Mouse (Mus musculus): ENCODE measurements at regions not wholly inside any gene's neighbourhood (a gene's known extent, or its start where the extent isn't known, plus 50 kb on each side); places are given as distances from the start of the nearest gene placed in this dataset.

DNA sequence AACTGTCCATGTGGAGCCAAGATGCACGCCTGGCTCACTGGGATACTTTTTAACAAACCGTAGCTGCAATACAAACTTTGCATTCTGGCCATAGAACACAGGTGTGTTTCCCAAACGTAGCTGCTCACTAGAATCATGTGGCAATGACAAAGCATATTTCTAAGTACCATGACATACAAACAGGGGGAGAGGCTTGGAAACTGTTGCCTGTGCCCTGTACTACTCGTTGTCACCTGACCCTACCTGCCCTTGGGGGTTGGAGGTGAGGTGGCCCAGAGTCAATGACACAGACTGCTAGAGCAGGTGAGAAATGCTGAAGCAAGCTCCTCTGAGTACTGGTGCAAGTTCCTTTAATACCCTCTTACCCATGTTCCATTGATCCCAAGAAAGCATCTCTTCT lies 64.3 kb upstream of the Map4k3 start:
- Histone ChIP-seq H3K4me2 (ENCODE audit: low read depth, low read length) (no peak overlapping the region), H3K4me3 (ENCODE audit: low read depth, low read length) (no peak overlapping the region), H3K9ac (replicated peaks; ENCODE audit: low read depth, low read length) (no peak overlapping the region), H3K4me1 (ENCODE audit: control insufficient read depth, insufficient read depth, low read length) (no peaks in the 10 kb centered on the region), H3K36me3 (ENCODE audit: control insufficient read depth, insufficient read depth, low read length) (no peaks in the 10 kb centered on the region), H3K27ac (ENCODE audit: low read depth, low read length) (no peak overlapping the region), H3K9me3 (ENCODE audit: control insufficient read depth, low read length) (no peaks in the 10 kb centered on the region), H3K27me3 (ENCODE audit: control insufficient read depth, insufficient read depth, low read length) (no peaks in the 10 kb centered on the region)
- WGBS = 92% methylated on average over 4 of the region's 4 CpGs
- ATAC-seq (ENCODE audit: low read depth) = no peak

DNA sequence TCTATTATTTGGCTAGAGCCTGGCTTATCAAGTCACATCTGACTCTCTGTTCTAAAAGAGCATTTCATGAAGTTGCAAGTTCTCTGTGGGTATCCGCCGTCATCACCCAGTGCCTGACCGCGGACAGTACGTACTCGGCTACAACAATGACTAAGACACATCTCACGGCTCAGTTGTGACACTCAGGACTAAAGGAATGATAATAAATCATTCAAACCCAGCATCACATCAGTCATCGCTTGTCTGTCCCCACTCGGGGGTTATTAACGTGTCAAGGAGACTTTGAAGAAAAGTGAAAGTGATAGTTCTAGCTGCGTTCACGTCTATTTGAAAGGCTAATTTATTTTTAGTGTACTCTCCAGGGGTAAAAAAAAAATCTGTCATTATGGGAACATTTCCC lies 61.4 kb upstream of the Map4k3 start:
- WGBS = 72% methylated on average over 12 of the region's 12 CpGs
- H3K4me3 ChIP-seq (ENCODE audit: low read depth, low read length) = no peak overlapping the region
- no peak for ATAC-seq (ENCODE audit: low read depth)

DNA sequence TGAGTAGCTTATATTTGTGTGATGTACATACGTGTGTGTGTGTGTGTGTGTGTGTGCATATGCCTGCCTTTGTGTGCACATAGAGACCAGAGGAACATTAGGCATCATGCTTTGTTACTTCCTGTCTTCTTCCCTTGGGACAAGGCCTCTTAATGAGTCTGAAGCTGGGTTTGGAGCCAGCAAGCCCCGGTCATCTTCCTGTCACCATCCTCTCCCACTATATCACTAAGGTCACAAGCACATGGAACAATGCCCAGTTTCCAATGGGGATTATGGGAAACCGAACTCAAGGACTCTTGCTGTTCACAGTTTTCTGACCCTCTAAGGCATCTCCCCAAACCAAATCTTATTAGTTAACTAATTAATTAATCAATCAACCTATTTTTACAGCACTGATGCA lies 60.7 kb upstream of the Map4k3 start:
- no peak overlapping the region for H3K27ac ChIP-seq (ENCODE audit: low read depth, low read length)
- no peaks in the 10 kb centered on the region for H3K9me3 ChIP-seq (ENCODE audit: control insufficient read depth, low read length)
- 85% methylated on average over 3 of the region's 3 CpGs for WGBS
- H3K4me1 ChIP-seq (ENCODE audit: control insufficient read depth, insufficient read depth, low read length) = no peaks in the 10 kb centered on the region
- no peaks in the 10 kb centered on the region for H3K27me3 ChIP-seq (ENCODE audit: control insufficient read depth, insufficient read depth, low read length)
- H3K4me2 ChIP-seq (ENCODE audit: low read depth, low read length) = no peak overlapping the region
- no peak for ATAC-seq (ENCODE audit: low read depth)
- H3K36me3 ChIP-seq (ENCODE audit: control insufficient read depth, insufficient read depth, low read length) = no peaks in the 10 kb centered on the region
- no peak overlapping the region for H3K9ac ChIP-seq (replicated peaks; ENCODE audit: low read depth, low read length)
- no peak overlapping the region for H3K4me3 ChIP-seq (ENCODE audit: low read depth, low read length)

More for the DNA sequence above, 61.4 kb upstream of the Map4k3 start:
- Histone ChIP-seq H3K36me3 (ENCODE audit: control insufficient read depth, insufficient read depth, low read length) (no peaks in the 10 kb centered on the region), H3K9ac (replicated peaks; ENCODE audit: low read depth, low read length) (no peak overlapping the region), H3K27me3 (ENCODE audit: control insufficient read depth, insufficient read depth, low read length) (no peaks in the 10 kb centered on the region), H3K4me1 (ENCODE audit: control insufficient read depth, insufficient read depth, low read length) (no peaks in the 10 kb centered on the region), H3K4me2 (ENCODE audit: low read depth, low read length) (no peak overlapping the region), H3K27ac (ENCODE audit: low read depth, low read length) (no peak overlapping the region), H3K9me3 (ENCODE audit: control insufficient read depth, low read length) (no peaks in the 10 kb centered on the region)

DNA sequence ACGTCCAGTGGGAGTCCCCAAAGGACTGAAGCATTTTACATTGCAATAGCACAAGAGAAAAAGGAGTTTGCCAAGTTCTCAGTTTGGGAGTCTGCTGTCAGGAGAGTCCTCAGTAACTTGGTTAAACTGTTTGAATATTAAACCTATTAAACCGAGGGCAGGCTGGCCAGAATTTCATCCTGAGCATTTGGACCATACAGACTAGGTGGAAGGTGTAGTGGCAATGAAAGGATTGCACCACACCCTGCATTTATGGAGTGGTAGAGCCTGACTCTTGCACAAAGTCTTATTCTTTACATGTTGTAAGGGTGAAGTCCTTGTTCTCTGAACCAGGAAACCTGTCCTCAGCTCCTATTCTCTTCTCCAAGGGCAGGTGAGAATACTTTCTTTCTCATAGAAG lies 58.6 kb upstream of the Map4k3 start:
- Histone ChIP-seq H3K27ac (ENCODE audit: low read depth, low read length) (no peak overlapping the region), H3K4me1 (ENCODE audit: control insufficient read depth, insufficient read depth, low read length) (no peaks in the 10 kb centered on the region), H3K27me3 (ENCODE audit: control insufficient read depth, insufficient read depth, low read length) (no peaks in the 10 kb centered on the region), H3K4me3 (ENCODE audit: low read depth, low read length) (no peak overlapping the region), H3K36me3 (ENCODE audit: control insufficient read depth, insufficient read depth, low read length) (no peaks in the 10 kb centered on the region), H3K9me3 (ENCODE audit: control insufficient read depth, low read length) (no peaks in the 10 kb centered on the region), H3K4me2 (ENCODE audit: low read depth, low read length) (no peak overlapping the region), H3K9ac (replicated peaks; ENCODE audit: low read depth, low read length) (no peak overlapping the region)
- ATAC-seq (ENCODE audit: low read depth) = no peak
- 84% methylated on average over 2 of the region's 2 CpGs for WGBS

DNA sequence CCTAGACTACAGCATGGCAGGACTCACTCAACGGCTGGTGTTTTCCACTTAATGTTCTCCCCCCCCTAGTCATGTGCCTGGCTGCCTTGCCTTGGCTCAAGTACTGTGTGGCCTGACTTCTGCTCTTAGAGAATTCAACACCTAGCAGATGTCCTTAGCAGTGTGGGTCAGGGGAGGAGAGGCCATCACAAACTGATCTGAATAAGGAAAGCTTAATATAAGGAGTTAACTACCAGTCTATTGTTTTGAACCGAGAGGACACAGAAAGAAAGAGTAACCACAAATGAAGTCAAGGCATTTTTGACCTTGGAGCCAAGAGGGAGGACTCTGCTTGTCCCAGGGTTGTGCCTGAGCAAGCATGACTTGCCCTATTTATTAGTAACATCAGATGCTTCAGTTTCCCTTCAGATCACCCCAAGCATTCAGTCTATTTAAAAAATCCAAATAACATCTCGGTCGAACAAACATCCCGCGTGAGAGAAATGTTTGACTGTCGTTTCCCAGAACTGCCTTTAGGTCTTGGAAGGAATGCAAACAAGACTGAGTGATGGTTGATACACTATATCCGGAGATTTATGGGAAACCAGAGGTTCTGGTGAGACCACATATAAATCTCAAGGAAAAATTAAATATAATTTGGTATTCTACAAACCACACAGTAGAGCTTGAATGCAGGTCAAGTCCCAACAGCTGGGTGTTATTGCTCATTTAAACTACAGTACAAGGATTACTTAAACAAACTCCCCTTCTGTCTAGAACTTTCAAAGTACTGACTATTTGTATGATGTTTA lies 58.0 kb upstream of the Map4k3 start:
- Histone ChIP-seq H3K9me3 (ENCODE audit: control insufficient read depth, low read length) (no peaks in the 10 kb centered on the region), H3K27me3 (ENCODE audit: control insufficient read depth, insufficient read depth, low read length) (no peaks in the 10 kb centered on the region), H3K27ac (ENCODE audit: low read depth, low read length) (no peak overlapping the region), H3K4me1 (ENCODE audit: control insufficient read depth, insufficient read depth, low read length) (no peaks in the 10 kb centered on the region), H3K36me3 (ENCODE audit: control insufficient read depth, insufficient read depth, low read length) (no peaks in the 10 kb centered on the region), H3K4me2 (ENCODE audit: low read depth, low read length) (no peak overlapping the region), H3K9ac (replicated peaks; ENCODE audit: low read depth, low read length) (no peak overlapping the region), H3K4me3 (ENCODE audit: low read depth, low read length) (no peak overlapping the region)
- WGBS = 79% methylated on average over 8 of the region's 8 CpGs
- ATAC-seq (ENCODE audit: low read depth) = no peak

DNA sequence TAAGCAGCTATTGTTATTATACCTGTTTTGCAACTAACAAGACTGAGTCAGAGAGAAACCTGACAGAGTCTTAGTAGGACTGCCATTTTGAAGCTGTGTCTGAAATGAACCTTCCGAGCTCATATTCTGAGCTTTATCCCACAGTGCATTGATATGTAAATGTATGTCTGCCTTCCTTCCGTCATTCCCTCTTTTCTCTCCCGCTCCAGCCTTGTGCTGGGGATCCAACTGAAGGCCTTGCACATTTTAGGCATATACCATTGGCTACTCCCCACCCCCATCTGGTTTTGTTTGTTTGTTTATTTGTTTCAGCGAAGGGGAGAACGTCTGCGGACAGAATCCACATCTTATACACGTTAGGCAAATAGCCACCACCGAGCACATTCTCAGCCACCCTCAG lies 57.2 kb upstream of the Map4k3 start:
- H3K9ac ChIP-seq (replicated peaks; ENCODE audit: low read depth, low read length) = no peak overlapping the region
- H3K27me3 ChIP-seq (ENCODE audit: control insufficient read depth, insufficient read depth, low read length) = no peaks in the 10 kb centered on the region
- no peak overlapping the region for H3K27ac ChIP-seq (ENCODE audit: low read depth, low read length)
- no peaks in the 10 kb centered on the region for H3K9me3 ChIP-seq (ENCODE audit: control insufficient read depth, low read length)
- H3K4me2 ChIP-seq (ENCODE audit: low read depth, low read length) = no peak overlapping the region
- WGBS = 62% methylated on average over 8 of the region's 8 CpGs
- ATAC-seq (ENCODE audit: low read depth) = no peak
- H3K36me3 ChIP-seq (ENCODE audit: control insufficient read depth, insufficient read depth, low read length) = no peaks in the 10 kb centered on the region
- H3K4me1 ChIP-seq (ENCODE audit: control insufficient read depth, insufficient read depth, low read length) = 0 out of 2 replicates have a peak, but pooled peaks cover 2% of the 10 kb centered on the region
- H3K4me3 ChIP-seq (ENCODE audit: low read depth, low read length) = no peak overlapping the region

DNA sequence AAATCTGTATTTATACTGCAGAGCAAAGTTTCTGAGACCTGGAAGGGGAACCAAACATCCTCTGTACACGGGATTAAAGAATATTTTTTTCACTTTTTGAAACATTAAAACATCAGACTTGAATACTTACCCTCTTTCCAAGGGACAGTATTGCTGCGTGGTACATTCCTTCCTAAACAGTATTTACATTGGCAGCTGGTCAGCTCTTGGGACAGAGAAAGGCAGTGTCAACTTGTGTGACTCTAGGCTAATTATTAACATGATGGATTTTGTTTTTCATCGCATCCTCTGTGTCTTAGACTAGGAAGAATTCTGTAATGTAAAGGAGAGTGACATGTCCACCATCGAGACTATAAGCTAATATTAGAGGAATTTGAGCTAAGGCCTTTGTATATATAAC lies 56.8 kb upstream of the Map4k3 start:
- 0 out of 2 replicates have a peak, but pooled peaks cover 5% of the 10 kb centered on the region for H3K4me1 ChIP-seq (ENCODE audit: control insufficient read depth, insufficient read depth, low read length)
- H3K27ac ChIP-seq (ENCODE audit: low read depth, low read length) = no peak overlapping the region
- H3K4me2 ChIP-seq (ENCODE audit: low read depth, low read length) = no peak overlapping the region
- no peaks in the 10 kb centered on the region for H3K36me3 ChIP-seq (ENCODE audit: control insufficient read depth, insufficient read depth, low read length)
- no peak overlapping the region for H3K9ac ChIP-seq (replicated peaks; ENCODE audit: low read depth, low read length)
- H3K4me3 ChIP-seq (ENCODE audit: low read depth, low read length) = no peak overlapping the region
- no peaks in the 10 kb centered on the region for H3K9me3 ChIP-seq (ENCODE audit: control insufficient read depth, low read length)
- ATAC-seq (ENCODE audit: low read depth) = no peak
- no peaks in the 10 kb centered on the region for H3K27me3 ChIP-seq (ENCODE audit: control insufficient read depth, insufficient read depth, low read length)
- WGBS = 77% methylated on average over 4 of the region's 4 CpGs

DNA sequence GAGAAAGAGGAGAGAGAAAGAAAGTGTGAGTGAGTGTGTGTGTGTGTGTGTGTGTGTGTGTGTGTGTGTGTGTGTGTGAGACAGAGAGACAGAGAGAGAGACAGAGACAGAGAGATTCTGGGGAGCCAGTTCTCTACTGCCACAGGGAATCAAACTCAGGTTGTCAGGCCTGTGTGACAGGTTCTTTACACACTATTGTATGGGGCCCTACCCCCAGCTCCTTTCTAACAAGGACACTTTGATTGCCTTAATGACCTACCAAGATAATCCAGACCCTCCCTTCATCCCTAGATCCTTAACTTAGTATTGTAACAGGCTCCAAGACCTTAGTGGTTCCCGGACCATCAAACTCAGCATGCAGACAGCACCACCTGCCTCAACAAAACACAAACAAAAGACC lies 53.9 kb upstream of the Map4k3 start:
- ATAC-seq (ENCODE audit: low read depth) = no peak
- Histone ChIP-seq H3K4me2 (ENCODE audit: low read depth, low read length) (no peak overlapping the region), H3K9me3 (ENCODE audit: control insufficient read depth, low read length) (no peaks in the 10 kb centered on the region), H3K27ac (ENCODE audit: low read depth, low read length) (no peak overlapping the region), H3K27me3 (ENCODE audit: control insufficient read depth, insufficient read depth, low read length) (no peaks in the 10 kb centered on the region), H3K4me3 (ENCODE audit: low read depth, low read length) (no peak overlapping the region), H3K4me1 (ENCODE audit: control insufficient read depth, insufficient read depth, low read length) (0 out of 2 replicates have a peak, but pooled peaks cover 5% of the 10 kb centered on the region), H3K36me3 (ENCODE audit: control insufficient read depth, insufficient read depth, low read length) (no peaks in the 10 kb centered on the region), H3K9ac (replicated peaks; ENCODE audit: low read depth, low read length) (no peak overlapping the region)
- WGBS = 0% methylated on average over 1 of the region's 1 CpGs

DNA sequence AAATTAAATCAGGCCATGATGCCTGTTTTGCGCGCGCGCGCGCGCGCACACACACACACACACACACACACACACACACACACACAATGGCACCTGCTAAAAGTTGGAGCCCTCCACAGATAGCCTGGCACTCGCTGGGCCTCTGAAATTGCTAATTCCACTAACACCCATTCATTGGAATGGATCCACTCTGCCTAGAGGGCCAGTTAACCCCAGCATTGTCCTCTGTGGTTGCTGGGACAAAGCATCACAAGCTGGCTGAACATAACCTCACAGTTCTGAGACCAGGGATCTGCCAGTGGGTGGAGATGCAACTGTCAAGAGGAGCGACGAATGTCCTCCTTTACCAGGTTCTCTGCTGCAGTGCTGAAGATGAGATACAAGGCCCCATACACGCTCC lies 53.3 kb upstream of the Map4k3 start:
- Histone ChIP-seq H3K27ac (ENCODE audit: low read depth, low read length) (no peak overlapping the region), H3K27me3 (ENCODE audit: control insufficient read depth, insufficient read depth, low read length) (no peaks in the 10 kb centered on the region), H3K4me2 (ENCODE audit: low read depth, low read length) (no peak overlapping the region), H3K9ac (replicated peaks; ENCODE audit: low read depth, low read length) (no peak overlapping the region), H3K4me1 (ENCODE audit: control insufficient read depth, insufficient read depth, low read length) (0 out of 2 replicates have a peak, but pooled peaks cover 5% of the 10 kb centered on the region), H3K9me3 (ENCODE audit: control insufficient read depth, low read length) (no peaks in the 10 kb centered on the region), H3K4me3 (ENCODE audit: low read depth, low read length) (no peak overlapping the region), H3K36me3 (ENCODE audit: control insufficient read depth, insufficient read depth, low read length) (no peaks in the 10 kb centered on the region)
- 85% methylated on average over 12 of the region's 12 CpGs for WGBS
- no peak for ATAC-seq (ENCODE audit: low read depth)

Data from neural tube, embryonic 14.5 days (tissue).